Mouse (Mus musculus) 3134 (cell line): Measurements from ENCODE around the gene Kdf1.
"Not testable (repeated sequence)": the region's sequence is repeated elsewhere in the genome, so short reads cannot be mapped to it uniquely, and the experiment has no call there.

Experiments
- DNase-seq: peaks from one replicate; pipeline ENCODE4 v3.0.0-alpha.2; 2011; ENCODE audit warnings: low spot score; ENCODE audit not compliant: insufficient read length; ENCODE audit errors: extremely low read depth

Gene Kdf1

DNA sequence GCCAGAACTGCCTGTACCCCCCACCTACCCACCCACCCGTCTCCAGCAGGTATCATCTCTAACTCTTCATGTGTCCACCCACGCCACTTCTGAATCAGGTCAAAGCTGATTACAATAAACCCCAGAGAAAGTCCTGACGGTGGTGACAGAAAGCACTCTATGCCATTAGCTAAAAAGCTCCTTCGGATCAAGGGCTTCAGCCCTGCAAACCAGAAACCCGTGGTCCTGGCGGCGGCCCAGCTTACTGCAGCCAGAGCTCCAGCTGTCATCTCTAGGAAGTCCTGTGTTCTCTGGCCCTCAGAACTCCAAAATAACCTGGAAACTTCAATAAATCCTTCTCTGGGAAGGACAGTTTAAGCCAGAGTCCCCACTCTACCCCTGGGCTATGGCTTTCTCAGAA lies 23.1 kb upstream of the Kdf1 start:
- DNase-seq = no peak

DNA sequence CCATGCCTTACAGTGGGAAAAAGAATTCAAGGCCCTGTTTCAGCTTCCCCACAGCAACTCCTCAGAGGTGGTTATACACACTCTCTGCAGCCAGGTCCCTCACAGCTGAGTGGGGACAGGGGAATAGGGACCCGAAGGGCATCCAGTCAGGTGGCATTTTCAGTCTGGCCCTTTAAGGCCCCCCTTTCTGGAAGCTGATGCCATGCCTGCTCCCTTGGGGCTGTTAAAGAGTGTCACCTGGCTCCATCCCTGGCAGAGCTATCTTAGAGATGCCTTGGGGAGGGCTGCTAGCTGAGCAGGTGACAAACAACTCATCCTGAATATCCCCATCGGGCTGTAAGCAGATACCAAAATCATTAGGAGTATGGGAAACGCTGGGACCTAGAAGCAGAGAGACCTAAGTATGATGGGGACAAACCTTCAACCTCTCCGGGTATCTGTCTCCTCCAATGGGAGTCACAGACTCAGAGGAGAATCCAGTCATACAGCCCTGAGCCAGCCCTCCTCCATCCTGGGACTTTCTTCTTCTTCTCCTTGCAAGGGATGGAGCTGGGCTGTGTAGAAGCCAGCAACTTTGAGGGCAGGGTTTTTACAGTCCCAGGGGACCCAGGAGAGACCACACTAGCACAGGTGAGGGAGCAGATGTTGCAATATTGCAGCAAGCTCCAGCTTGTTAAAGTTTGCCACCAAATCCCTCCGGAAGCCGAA lies 21.9 kb upstream of the Kdf1 start:
- no peak for DNase-seq

DNA sequence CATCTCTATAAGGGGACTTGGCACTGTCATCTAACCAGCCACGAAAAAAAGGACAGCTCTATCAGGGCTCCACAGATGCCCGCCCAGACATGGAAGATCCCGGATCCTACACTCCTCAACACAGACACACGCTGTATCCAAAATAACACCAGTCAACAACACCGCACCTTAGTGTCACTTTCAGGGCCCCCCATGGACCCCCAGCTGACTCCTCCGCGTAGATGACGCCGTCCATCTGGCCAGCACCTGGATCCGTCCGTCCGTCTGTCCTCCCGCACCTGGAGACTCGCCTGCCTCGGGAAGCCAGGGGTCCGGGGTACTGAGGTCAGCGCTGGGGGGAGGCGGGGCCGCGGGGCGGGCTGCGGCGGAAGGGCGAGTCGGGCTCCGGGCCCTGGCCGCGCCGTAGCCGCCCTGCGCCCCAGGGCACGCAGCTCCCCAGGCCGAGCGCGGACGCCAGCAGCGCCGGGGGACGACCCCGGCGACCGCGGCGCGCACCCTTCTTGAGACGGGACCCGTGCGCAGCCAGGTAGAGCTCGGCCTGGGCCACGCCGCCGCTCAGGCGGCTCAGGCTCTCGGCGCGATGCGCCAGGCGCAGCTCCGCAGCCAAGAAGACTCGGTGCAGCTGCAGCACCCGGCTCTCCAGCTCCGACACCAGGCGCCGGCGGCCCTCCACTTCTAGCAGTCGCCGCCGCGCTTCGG lies 21.2 kb upstream of the Kdf1 start:
- DNase-seq = no peak

DNA sequence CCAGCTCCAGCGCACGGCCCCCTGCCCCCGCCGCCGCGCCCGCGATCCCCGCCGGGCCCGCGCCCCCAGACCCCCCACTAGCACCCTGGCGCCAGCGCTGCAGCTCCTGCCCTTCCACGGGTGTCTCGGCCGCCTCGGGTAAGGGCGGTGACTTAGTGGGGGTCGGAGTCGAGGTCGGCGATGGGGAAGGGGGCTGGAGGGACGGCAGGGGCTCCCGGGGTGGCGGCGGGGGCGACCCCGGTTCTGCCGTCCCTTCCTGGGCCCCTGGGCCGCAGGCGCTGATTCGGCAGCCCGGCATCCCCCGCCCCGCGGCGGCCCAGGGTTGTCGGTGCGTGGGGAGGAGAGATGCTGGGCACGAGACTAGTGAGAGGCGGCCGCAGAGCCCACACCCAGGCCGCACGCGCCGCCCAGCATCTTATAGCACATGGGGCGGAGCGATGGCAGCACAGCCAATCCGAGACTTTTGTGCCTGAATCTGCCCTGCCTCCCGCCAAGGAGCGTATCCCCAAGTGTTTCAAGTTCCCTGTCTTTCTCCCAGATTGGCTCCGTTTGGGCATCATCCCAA lies 20.5 kb upstream of the Kdf1 start, which contains the start of gene Trnp1:
TSS of gene Trnp1 (minus strand) at position 391 of the 565 bp plus-strand sequence.
- DNase-seq = no peak

DNA sequence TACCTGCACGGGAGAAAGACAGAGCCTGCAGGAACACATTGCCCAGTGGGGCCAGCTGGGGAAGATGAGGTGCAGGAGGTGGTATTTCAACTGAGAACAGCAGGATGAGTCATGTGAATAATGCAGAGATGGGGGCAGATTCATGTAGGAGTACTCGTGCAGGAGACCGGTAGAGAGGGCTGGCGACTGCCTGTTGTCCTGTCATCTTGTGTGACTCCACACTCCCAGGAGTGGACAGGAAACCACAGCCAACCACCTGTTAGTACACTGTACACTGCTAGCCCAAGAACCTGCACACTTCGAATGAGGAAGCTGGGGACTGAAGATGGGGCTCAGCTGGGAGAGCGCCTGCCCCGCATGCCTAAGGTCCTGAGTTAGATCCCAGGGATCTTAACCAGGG lies 17.2 kb upstream of the Kdf1 start:
- DNase-seq = no peak

DNA sequence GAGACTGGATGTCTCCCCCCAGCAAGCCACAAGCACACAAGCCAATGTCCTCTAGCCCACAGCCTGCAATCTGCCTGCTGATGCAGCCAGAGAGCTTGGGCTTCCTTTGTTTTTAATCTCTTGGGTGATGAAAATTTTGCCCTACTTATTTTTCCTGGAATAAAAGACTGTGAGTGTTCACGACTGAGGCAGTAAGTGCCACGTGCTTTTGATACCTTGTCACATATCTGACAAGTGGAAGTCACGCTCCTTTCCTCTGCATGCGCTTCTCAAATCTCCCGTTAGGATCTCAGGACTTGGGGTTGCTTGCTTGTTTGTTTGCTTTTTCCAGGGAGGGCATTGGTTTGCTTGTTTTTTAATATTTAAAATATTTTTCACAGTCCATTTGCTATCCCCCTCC lies 14.5 kb upstream of the Kdf1 start:
- no peak for DNase-seq

DNA sequence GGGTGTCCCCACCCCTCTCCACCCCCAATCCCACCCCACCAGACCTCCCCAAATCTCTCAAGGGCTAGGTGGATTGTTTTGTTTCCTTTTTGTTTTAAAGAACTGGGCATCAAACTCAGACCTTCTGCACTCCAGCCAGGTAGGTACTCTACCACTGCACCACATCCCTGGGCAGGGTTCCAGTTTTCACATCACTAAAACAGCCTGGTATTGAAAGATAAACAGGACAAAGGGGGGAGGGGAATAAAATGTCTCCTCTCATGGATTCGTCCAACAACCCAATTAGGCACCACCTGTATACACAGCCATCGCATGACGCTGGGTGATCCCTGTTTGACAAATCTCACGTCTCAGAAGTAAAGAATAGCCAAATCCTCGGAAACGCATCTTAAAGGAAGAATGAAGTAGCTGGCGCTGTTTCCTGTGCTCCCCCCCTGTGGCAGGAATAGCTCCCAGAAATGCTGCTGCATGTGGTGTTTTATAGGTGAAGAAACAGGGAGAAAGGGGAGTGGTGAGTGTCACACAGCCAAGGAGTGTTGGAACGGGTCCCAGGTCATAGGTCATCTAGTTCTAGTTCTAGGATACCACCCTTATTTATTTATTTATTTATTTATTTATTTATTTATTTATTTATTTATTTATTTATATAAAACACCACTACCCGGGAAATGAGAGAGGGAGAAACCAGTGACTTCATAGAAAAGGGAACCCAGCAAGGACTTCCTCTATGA lies 13.8 kb upstream of the Kdf1 start:
- DNase-seq = no peak

DNA sequence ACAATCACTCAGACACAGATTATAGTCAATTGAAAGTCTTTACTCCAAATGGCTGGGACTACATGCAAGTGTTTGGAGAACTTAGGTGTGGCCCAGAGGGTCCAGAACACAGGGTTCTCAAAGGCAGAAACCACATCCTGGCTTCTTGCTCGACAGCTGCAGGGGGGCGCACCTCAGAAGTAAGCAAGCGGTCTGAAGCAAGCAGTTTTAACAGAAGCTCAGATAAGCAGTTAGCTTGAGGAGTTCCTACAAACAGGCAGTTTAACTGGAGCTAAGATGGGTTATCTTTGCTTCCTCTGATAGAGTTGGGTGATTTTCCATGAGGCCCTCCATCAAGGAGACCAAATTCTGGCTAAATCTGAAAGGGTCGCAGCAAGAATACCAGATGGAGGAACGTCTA lies 12.2 kb upstream of the Kdf1 start:
- DNase-seq = no peak

DNA sequence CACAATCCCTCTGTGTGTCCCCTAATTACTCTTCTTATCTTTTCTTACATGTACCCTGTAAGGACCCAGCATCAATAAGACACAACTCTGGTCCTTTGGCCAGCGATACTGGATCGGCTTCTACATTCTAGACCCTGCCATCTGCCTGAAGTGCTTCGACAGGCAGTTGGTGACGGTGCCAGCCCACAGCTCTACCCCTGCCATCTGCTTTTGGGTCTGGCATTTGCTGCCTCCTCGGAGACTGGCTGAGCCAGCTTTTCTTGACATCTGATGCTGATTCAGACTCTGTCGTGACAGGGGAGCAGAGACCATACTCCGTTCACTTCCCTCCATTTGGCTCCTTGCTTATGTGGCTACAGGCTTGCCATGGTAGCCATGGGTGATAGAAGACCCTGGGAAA lies 9.8 kb upstream of the Kdf1 start:
- DNase-seq = no peak

DNA sequence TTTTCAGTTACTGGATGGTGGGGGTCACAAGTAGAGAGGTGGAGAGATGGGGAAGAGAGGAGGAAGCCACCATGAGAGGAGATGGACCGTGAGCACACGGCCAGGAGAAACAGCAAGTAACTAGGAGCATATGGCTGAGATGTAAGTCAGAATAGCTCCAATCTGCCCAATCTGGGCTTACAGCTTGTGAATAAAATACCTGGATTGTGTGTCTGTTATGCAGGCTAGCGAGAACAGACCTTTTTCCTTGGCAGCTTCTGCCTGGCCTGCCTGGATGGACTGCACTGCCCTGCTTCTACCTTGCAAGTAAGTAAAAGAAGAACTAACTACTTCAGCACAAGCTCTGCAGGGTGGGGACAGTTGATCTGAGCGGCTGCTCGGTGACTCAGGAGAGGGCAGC lies 7.7 kb upstream of the Kdf1 start:
- DNase-seq = no peak

DNA sequence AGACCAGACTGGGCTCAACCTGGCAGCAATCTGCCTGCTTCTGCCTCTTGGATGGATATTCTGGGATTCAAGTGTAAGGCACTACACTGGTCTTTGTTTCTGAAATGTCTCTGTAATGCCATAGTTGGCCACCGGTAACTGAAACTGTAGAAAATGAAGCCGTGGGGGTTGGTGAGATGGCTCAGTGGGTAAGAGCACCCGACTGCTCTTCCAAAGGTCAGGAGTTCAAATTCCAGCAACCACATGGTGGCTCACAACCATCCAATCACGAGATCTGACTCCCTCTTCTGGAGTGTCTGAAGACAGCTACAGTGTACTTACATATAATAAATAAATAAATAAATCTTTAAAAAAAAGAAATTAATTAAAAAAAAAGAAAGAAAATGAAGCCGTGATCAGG lies 6.3 kb upstream of the Kdf1 start:
- DNase-seq = not testable (repeated sequence)

DNA sequence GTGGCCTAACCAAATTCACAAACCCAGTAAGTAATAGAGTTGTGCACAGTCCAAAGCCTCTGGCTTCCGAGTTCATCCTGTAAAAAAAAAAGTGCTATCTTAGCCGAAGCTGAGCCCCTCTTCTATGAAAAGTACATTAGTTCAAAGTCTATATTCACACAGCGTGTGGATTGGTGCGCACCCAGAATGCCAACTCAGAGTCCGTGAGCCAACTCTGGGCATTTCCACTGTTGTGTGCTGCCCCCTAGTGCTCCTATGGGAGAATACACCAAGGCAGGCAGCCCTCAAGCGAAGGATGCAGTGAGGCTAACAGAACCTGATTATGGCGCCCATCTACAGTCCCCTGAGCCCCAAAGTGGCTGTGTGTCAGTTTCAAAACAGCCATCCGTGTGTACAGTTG lies 5.8 kb upstream of the Kdf1 start:
- DNase-seq = no peak

DNA sequence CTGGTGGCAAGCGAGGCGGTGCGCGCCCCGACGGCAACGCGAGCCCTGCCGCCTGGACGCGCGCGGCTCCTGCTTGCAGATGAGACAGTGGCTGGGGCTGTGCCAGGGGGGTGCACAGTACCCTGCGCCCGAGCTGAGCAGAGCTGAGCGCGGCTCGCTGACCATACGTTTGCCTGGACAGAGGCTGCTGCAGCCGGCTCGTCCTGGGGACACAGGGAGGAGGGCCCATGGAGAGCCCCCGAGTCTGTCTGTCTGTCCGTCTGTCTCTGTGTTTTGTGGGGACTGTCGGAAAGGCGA lies 554 bp downstream of the Kdf1 start:
- no peak for DNase-seq

DNA sequence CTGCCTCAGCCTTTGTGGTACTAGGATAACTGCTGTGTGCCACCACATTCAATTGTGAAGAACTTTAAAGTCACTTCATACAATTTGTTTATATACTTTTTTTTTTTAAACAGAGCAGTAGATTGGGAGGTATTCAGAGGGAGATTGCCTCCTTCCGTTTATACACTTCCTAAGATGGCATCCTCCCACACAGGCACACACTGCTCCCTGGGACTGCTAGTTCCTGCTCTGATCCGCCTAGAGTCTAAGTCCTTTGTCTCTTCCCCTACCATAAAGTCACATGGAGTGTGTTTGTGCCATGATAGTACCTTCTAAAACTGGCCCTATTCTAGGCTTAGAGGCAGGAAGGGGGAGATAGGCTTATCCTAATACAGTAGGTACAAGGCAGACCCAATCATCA lies 2.7 kb downstream of the Kdf1 start:
- DNase-seq = no peak

DNA sequence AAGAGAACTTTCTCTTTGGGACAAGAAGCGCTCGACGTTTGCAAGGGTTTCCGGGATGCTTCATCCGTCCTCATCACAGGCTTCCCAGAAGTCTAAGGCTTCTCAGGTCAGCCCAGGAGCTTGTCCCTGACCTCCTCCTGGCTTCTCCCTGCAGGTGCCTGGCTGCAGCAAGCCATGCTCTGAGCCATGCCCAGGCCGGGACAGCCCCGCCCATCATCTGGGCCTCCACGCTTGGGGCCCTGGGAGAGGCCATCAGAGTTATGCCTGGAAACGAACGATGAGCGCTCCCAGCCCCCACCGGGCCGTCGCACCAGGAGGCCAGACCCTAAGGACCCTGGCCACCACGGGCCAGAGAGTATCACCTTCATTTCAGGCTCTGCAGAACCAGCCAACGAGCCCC lies 9.0 kb downstream of the Kdf1 start:
- DNase-seq = no peak

DNA sequence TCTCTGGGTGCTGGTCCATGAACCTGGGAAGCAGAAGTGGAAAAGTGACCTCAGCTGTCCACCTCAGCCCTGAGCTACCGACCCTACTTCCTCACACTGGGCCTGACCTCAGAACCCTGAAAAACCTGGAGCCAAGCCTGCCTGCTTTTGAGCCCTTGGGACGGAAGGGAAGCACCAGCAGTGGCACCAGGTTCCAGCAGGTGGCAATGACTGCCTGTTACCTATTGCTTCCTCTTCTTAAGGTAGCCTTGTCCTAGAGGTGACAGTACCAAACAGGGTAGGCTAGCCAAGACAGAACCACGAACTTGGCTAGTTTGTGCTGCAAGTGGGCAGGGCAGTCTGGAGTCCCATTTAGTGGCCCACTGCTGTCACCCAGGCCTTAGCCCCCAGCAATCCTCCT lies 14.0 kb downstream of the Kdf1 start:
- DNase-seq = no peak

DNA sequence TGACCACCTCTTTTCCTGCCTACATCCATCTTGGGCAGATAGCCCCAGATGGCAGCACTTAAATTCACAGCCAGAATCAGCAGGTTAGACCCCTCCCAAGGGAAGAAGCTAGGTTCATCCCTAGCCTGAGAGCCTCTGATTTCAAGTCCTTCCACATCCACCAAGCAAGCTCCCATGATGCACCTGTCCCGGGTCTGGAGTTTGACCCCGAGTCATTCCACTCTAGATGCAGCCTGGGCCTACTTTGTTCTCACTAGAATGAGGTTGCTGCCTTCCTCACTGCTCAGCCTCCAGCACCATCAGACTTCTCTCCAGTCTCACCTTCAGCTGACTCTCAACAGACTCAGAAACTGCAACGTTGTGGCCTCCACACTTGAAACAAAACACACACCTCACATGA lies 17.3 kb downstream of the Kdf1 start:
- no peak for DNase-seq

DNA sequence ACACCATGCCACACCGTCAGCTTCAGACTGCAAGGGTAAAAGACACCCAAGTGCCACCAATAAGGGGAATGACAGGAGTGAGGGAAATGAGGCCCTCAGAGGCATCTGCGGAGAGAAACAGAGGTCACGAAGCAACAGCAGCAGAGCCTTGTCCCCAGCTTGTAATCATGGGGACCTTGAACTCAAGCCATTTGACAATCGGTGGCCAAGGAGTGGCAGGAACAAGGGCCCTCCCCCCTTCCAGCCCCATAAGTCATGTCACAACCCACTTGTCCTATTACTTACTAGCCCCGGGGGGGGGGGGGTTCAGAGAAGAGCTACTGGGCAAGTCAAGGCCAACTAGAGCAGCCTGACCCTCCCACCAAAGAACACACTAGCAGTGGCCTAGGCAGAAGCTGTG lies 17.9 kb downstream of the Kdf1 start:
- no peak for DNase-seq

DNA sequence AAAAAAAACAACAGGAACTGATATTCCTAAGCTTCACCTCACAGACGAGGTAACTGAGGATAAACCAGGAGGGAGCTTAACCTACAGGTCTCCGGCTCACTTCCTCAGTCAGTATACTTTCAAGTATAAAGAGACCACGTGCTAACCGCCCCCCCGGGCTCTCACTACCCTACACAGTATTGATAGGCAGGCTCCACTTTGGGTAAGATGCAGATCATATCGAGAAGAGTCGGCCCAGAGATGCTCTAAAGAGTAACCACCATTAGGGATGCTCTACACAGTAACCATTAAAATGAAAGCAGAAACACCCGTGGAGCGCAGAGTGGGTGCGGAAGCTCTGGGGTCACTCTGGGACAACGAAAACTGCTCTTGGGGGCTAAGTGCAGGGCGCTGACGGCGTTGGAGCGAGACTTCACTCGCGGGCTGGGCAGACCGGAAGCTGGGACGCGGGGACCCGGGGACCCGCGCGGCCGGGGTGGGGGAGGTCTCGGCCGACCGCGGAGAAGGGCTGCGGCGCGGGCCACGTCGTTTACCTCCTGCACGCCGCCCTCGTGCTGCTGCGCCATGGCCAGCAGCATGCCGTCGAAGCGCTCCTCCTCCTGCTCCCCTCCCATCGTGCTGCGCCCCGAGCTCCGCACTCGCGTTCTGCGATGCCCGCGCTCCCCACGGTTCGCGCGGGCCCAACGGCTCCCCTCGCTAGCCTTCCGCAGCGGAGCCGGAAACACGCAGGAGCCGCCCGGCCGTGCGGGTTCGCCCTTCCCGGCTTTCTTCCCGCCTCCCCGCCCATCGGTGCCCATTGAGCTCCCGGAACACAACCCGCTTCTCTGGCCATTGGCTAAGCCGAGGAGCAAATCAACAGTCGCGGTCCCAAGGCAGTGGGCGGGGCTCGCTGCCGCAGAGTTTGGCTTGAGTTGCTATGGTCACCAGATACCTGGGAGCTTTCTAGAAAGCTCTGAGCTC lies 26.8 kb downstream of the Kdf1 start, which contains the start of gene Nudc:
TSS of gene Nudc (minus strand) at position 725 of the 960 bp plus-strand sequence.
- DNase-seq = peak; percentile 95

DNA sequence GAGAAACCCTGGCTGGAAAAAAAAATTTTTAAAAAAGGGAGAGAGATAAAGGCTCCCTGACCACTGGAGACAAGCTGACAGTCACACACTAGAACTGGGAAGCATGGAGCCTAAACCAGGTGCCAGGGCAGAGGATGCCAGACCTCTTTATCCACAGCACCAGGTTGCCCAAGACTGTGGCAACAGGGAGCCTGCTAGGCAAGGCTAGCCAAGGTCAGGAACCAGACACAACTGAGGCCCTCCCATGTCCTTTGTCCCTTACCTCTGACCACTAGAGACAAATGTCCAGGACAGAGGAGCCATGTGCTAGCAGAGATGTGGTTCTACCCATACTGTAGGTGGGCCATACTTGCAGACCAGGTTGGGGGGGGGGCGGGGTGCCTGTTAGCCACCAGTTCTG lies 33.3 kb downstream of the Kdf1 start:
- no peak for DNase-seq
